Mouse (Mus musculus): ENCODE data around the gene Rnf31. TPM values are rescaled to one million over a fixed set of nuclear protein-coding genes. Genes with fewer than 3 reads are reported as not detected.

Rnf31 gene
- 8.5 and 9.6 TPM in 2 replicates for polyA plus RNA-seq (2015; fragmentation: Nextera tagmentation; extraction: Ambion mirVana)

GRCm38 (mm10) chr14:55591331-55591891 is at the start of gene Rnf31:
Gene Rnf31 (plus strand): TSS chr14:55591708.
- no peaks in the 10 kb centered on the region for H3K27me3 ChIP-seq (ENCODE audit: insufficient read depth, low read length)
- H3K4me2 ChIP-seq (ENCODE audit: low read depth, low read length), result peak within 1 kb of the TSS; percentile 92
- peaks cover 23% of the 10 kb centered on the region for H3K4me1 ChIP-seq (ENCODE audit: insufficient read depth)
- no peaks in the 10 kb centered on the region for H3K9me3 ChIP-seq (ENCODE audit: low read length)
- H3K9ac ChIP-seq (replicated peaks), result peak within 1 kb of the TSS; percentile 94
- peak within 1 kb of the TSS; percentile 97 for H3K4me3 ChIP-seq (ENCODE audit: low read depth, low read length)
- peak within 1 kb of the TSS; percentile 97 for H3K27ac ChIP-seq (ENCODE audit: low read depth)
- H3K36me3 ChIP-seq (replicated peaks; ENCODE audit: insufficient read depth, low read length), result peaks cover 34% of the 10 kb centered on the region
- DNase-seq (peak; percentile 96), ATAC-seq (peak; percentile 89)
- WGBS (ENCODE audit: insufficient replicate concordance), result 0% methylated on average over 33 of the region's 33 CpGs
- TF ChIP-seq EP300 (IDR thresholded peaks at IDR 0.05; ENCODE audit: low read depth) (peak; percentile 71; the same call in 1 of the 2 replicates), CTCF (IDR thresholded peaks at IDR 0.05; ENCODE audit: low read depth) (no peak)

GRCm38 (mm10) chr14:55542268-55542667 is 49.2 kb upstream of the Rnf31 start:
- Histone ChIP-seq H3K4me2 (ENCODE audit: low read depth, low read length) (peak overlapping the region; percentile 87), H3K9me3 (ENCODE audit: low read length) (no peaks in the 10 kb centered on the region), H3K36me3 (replicated peaks; ENCODE audit: insufficient read depth, low read length) (peaks cover 43% of the 10 kb centered on the region), H3K27me3 (ENCODE audit: insufficient read depth, low read length) (no peaks in the 10 kb centered on the region), H3K4me3 (ENCODE audit: low read depth, low read length) (0 out of 2 replicates have a peak overlapping the region, but pooled peaks have one; percentile 78), H3K9ac (replicated peaks) (peak overlapping the region; percentile 83; the same call in 1 of the 2 replicates), H3K4me1 (ENCODE audit: insufficient read depth) (peaks cover 21% of the 10 kb centered on the region), H3K27ac (ENCODE audit: low read depth) (peak overlapping the region; percentile 89)
- peak; percentile 67 for ATAC-seq
- peak; percentile 35 for TF ChIP-seq CTCF (IDR thresholded peaks at IDR 0.05; ENCODE audit: low read depth)
- TF ChIP-seq EP300 (IDR thresholded peaks at IDR 0.05; ENCODE audit: low read depth), result peak; percentile 61
- DNase-seq, result peak; percentile 62
- WGBS (ENCODE audit: insufficient replicate concordance), result 74% methylated on average over 12 of the region's 12 CpGs

- Histone ChIP-seq H3K9me3 (ENCODE audit: low read length) (no peaks in the 10 kb centered on the region), H3K4me2 (ENCODE audit: low read depth, low read length) (no peak overlapping the region), H3K4me3 (ENCODE audit: low read depth, low read length) (no peak overlapping the region), H3K9ac (replicated peaks) (no peak overlapping the region), H3K27ac (ENCODE audit: low read depth) (no peak overlapping the region), H3K36me3 (replicated peaks; ENCODE audit: insufficient read depth, low read length) (peaks cover 63% of the 10 kb centered on the region), H3K27me3 (ENCODE audit: insufficient read depth, low read length) (no peaks in the 10 kb centered on the region), H3K4me1 (ENCODE audit: insufficient read depth) (peaks cover 19% of the 10 kb centered on the region)
- WGBS (ENCODE audit: insufficient replicate concordance), result 94% methylated on average over 9 of the region's 9 CpGs
- TF ChIP-seq EP300 (IDR thresholded peaks at IDR 0.05; ENCODE audit: low read depth), result no peak
- TF ChIP-seq CTCF (IDR thresholded peaks at IDR 0.05; ENCODE audit: low read depth), result no peak
- DNase-seq (no peak), ATAC-seq (no peak)
Observed at GRCm38 (mm10) chr14:55544334-55544733, 47.2 kb upstream of the Rnf31 start.

- 91% methylated on average over 6 of the region's 6 CpGs for WGBS (ENCODE audit: insufficient replicate concordance)
- Histone ChIP-seq H3K4me3 (ENCODE audit: low read depth, low read length) (no peak overlapping the region), H3K9ac (replicated peaks) (no peak overlapping the region), H3K4me2 (ENCODE audit: low read depth, low read length) (no peak overlapping the region), H3K4me1 (ENCODE audit: insufficient read depth) (no peaks in the 10 kb centered on the region), H3K36me3 (replicated peaks; ENCODE audit: insufficient read depth, low read length) (peaks cover 47% of the 10 kb centered on the region), H3K27ac (ENCODE audit: low read depth) (no peak overlapping the region), H3K27me3 (ENCODE audit: insufficient read depth, low read length) (no peaks in the 10 kb centered on the region), H3K9me3 (ENCODE audit: low read length) (no peaks in the 10 kb centered on the region)
- TF ChIP-seq CTCF (IDR thresholded peaks at IDR 0.05; ENCODE audit: low read depth) (no peak), EP300 (IDR thresholded peaks at IDR 0.05; ENCODE audit: low read depth) (no peak)
- ATAC-seq, result no peak
- DNase-seq, result no peak
Observed at GRCm38 (mm10) chr14:55550191-55550590, 41.3 kb upstream of the Rnf31 start.

DNA sequence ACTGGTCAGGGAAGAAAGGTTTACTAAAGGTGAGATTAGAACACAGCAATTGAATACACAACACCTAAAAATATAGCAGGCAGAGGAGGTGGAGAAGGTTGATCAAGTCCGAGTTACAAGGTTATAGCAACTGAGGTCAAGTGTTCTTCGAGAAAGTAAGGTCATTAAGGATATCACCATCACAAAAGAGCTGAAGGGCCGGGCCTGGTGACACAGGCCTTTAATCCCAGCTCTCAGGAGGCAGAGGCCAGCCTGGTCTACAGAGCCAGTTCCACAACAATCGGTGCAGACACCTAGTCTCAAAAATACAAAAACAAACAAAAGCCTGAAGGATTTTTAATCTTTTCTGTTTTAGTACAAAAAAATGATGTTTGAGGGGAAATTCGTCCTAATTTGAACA is 40.2 kb upstream of the Rnf31 start:
- no peak overlapping the region for H3K4me2 ChIP-seq (ENCODE audit: low read depth, low read length)
- no peak overlapping the region for H3K4me3 ChIP-seq (ENCODE audit: low read depth, low read length)
- H3K9ac ChIP-seq (replicated peaks), result no peak overlapping the region
- H3K9me3 ChIP-seq (ENCODE audit: low read length), result no peaks in the 10 kb centered on the region
- TF ChIP-seq EP300 (IDR thresholded peaks at IDR 0.05; ENCODE audit: low read depth) (no peak), CTCF (IDR thresholded peaks at IDR 0.05; ENCODE audit: low read depth) (no peak)
- 72% methylated on average over 5 of the region's 5 CpGs for WGBS (ENCODE audit: insufficient replicate concordance)
- peaks cover under 1% of the 10 kb centered on the region; the same call in 1 of the 2 replicates for H3K4me1 ChIP-seq (ENCODE audit: insufficient read depth)
- no peak for ATAC-seq
- H3K27me3 ChIP-seq (ENCODE audit: insufficient read depth, low read length), result no peaks in the 10 kb centered on the region
- no peak overlapping the region for H3K27ac ChIP-seq (ENCODE audit: low read depth)
- no peak for DNase-seq
- peaks cover 37% of the 10 kb centered on the region for H3K36me3 ChIP-seq (replicated peaks; ENCODE audit: insufficient read depth, low read length)

DNA sequence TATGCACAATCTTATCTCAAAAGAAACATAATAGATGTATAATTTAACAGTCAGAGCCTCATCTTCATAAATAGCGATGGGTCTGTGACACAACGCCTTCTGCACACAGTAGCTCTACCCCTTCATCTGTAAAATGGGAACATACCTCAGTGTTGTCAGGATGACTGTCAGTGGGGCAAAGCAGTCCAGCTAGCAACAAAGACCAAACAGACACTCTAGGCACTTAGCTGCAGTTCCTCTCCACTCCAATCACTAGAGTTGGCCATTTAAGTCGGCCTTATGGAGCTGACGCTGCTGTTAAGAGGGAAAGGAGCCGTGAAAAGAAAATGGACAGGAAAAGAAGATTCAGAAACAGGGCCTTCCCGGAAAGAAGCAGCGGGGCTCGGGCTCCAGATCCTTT is 39.7 kb upstream of the Rnf31 start:
- no peak overlapping the region for H3K9ac ChIP-seq (replicated peaks)
- no peak overlapping the region for H3K4me3 ChIP-seq (ENCODE audit: low read depth, low read length)
- ATAC-seq, result no peak
- TF ChIP-seq EP300 (IDR thresholded peaks at IDR 0.05; ENCODE audit: low read depth) (no peak), CTCF (IDR thresholded peaks at IDR 0.05; ENCODE audit: low read depth) (no peak)
- no peak overlapping the region for H3K27ac ChIP-seq (ENCODE audit: low read depth)
- H3K27me3 ChIP-seq (ENCODE audit: insufficient read depth, low read length), result no peaks in the 10 kb centered on the region
- no peak overlapping the region for H3K4me2 ChIP-seq (ENCODE audit: low read depth, low read length)
- 89% methylated on average over 8 of the region's 8 CpGs for WGBS (ENCODE audit: insufficient replicate concordance)
- peaks cover 5% of the 10 kb centered on the region for H3K4me1 ChIP-seq (ENCODE audit: insufficient read depth)
- DNase-seq, result no peak
- no peaks in the 10 kb centered on the region for H3K9me3 ChIP-seq (ENCODE audit: low read length)
- peaks cover 34% of the 10 kb centered on the region for H3K36me3 ChIP-seq (replicated peaks; ENCODE audit: insufficient read depth, low read length)
